In genomic region chr6:116428282-116428681, GRCm38 (mm10) we compare ENCODE assay signal across 11 mouse cellular contexts. TPM values are rescaled to one million over a fixed set of nuclear protein-coding genes. Genes with fewer than 3 reads are reported as not detected.
A peak's percentile ranks its signal among the peaks of the same experiment; 100 is the strongest.
DNase-seq lines count a peak whose midpoint lies in the region; ATAC-seq and TF ChIP-seq lines count a peak whose summit lies in the region.
"Had no signal": no experiment of that assay in that cellular context is flagged by ENCODE, and none has a peak within 500 bp of the region (broad histone marks: within the 10 kb centered on the region; RNA-seq: fewer than 3 reads in every experiment).

No protein-coding gene starts in this region.

- H3K4me1 ChIP-seq in midbrain, embryonic 14.5 days (ENCODE audit: control insufficient read depth, insufficient read depth, low read length): no peaks in the 10 kb centered on the region
- no peaks in the 10 kb centered on the region for H3K4me1 ChIP-seq in midbrain, embryonic 15.5 days
- H3K4me1 ChIP-seq in forebrain, embryonic 13.5 days: no peaks in the 10 kb centered on the region
- H3K4me1 ChIP-seq: embryonic facial prominence, embryonic 13.5 days; limb, embryonic 15.5 days had no signal

- no peaks in the 10 kb centered on the region; the same call in 1 of the 2 replicates for H3K9me3 ChIP-seq in midbrain, embryonic 14.5 days (ENCODE audit: control insufficient read depth, low read length)
- H3K9me3 ChIP-seq in midbrain, embryonic 15.5 days: no peaks in the 10 kb centered on the region
- peaks cover 8% of the 10 kb centered on the region; the same call in 1 of the 2 replicates for H3K9me3 ChIP-seq in forebrain, embryonic 13.5 days (replicated peaks)

- WGBS in midbrain, embryonic 14.5 days: 74% methylated on average over 5 of the region's 5 CpGs
- 73% methylated on average over 5 of the region's 5 CpGs for WGBS in midbrain, embryonic 15.5 days
- 73% methylated on average over 5 of the region's 5 CpGs for WGBS in forebrain, embryonic 13.5 days

- no peaks in the 10 kb centered on the region for H3K27me3 ChIP-seq in midbrain, embryonic 14.5 days (ENCODE audit: control insufficient read depth, insufficient read depth, low read length)
- H3K27me3 ChIP-seq in midbrain, embryonic 15.5 days (replicated peaks): no peaks in the 10 kb centered on the region
- H3K27me3 ChIP-seq in forebrain, embryonic 13.5 days: no peaks in the 10 kb centered on the region
- H3K27me3 ChIP-seq: embryonic facial prominence, embryonic 13.5 days; limb, embryonic 15.5 days had no signal

- no peaks in the 10 kb centered on the region for H3K36me3 ChIP-seq in midbrain, embryonic 14.5 days (ENCODE audit: control insufficient read depth, insufficient read depth, low read length)
- no peaks in the 10 kb centered on the region for H3K36me3 ChIP-seq in midbrain, embryonic 15.5 days (replicated peaks)
- H3K36me3 ChIP-seq in forebrain, embryonic 13.5 days (ENCODE audit: poor library complexity, severe bottlenecking): no peaks in the 10 kb centered on the region
- H3K36me3 ChIP-seq: embryonic facial prominence, embryonic 13.5 days; limb, embryonic 15.5 days had no signal

- ATAC-seq in midbrain, embryonic 14.5 days (ENCODE audit: low FRiP score, low TSS enrichment): no peak
- no peak for ATAC-seq in midbrain, embryonic 15.5 days (replicated peaks)
- 0 out of 2 replicates have a peak, but pooled peaks have one; percentile 43 for ATAC-seq in monocyte, adult 5-6 weeks (replicated peaks; ENCODE audit: insufficient number of reproducible peaks, low FRiP score, low TSS enrichment, poor library complexity, severe bottlenecking)
- no peak for ATAC-seq in forebrain, embryonic 13.5 days

- H3K4me3 ChIP-seq in midbrain, embryonic 14.5 days (replicated peaks; ENCODE audit: low read depth, low read length): no peak overlapping the region
- no peak overlapping the region for H3K4me3 ChIP-seq in midbrain, embryonic 15.5 days
- H3K4me3 ChIP-seq in forebrain, embryonic 13.5 days: no peak overlapping the region
- H3K4me3 ChIP-seq: embryonic facial prominence, embryonic 13.5 days; limb, embryonic 15.5 days had no signal

- DNase-seq in heart, postnatal 4 days: peak; percentile 37
- no peak for DNase-seq in heart, postnatal 25 days (ENCODE audit: low spot score)
- DNase-seq in midbrain, embryonic 14.5 days: peak; percentile 32
- DNase-seq in brain, embryonic 14.5 days (ENCODE audit: low read depth): no peak
- DNase-seq in thymus, postnatal 36 days: no peak
- DNase-seq: right cerebral cortex, adult 18-20 months had no signal

- no peak for TF ChIP-seq POLR2A in brain, embryonic 14.5 days (IDR thresholded peaks at IDR 0.05; ENCODE audit: borderline replicate concordance, extremely low read depth, insufficient read depth, insufficient read length, poor library complexity, severe bottlenecking)

- peak; percentile 30; the same call in 1 of the 2 replicates for TF ChIP-seq CTCF in brain, embryonic 14.5 days (IDR thresholded peaks at IDR 0.05; ENCODE audit: borderline replicate concordance, extremely low read depth, insufficient read depth, insufficient read length)

- intact Hi-C loops in heart, postnatal 25 days (cut with DNase I): loop anchor here (5.0 kb wide), 1 partner anchor 139 kb away; no protein-coding TSS in a partner anchor

- H3K9ac ChIP-seq in midbrain, embryonic 14.5 days (replicated peaks; ENCODE audit: low read length): no peak overlapping the region
- no peak overlapping the region for H3K9ac ChIP-seq in midbrain, embryonic 15.5 days
- H3K9ac ChIP-seq in forebrain, embryonic 13.5 days: no peak overlapping the region
- H3K9ac ChIP-seq: embryonic facial prominence, embryonic 13.5 days; limb, embryonic 15.5 days had no signal

- H3K27ac ChIP-seq in midbrain, embryonic 14.5 days (replicated peaks; ENCODE audit: low read depth, low read length): no peak overlapping the region
- no peak overlapping the region for H3K27ac ChIP-seq in midbrain, embryonic 15.5 days
- no peak overlapping the region for H3K27ac ChIP-seq in forebrain, embryonic 13.5 days
- H3K27ac ChIP-seq: embryonic facial prominence, embryonic 13.5 days; limb, embryonic 15.5 days had no signal

- H3K4me2 ChIP-seq in midbrain, embryonic 14.5 days (ENCODE audit: low read length): no peak overlapping the region
- no peak overlapping the region for H3K4me2 ChIP-seq in midbrain, embryonic 15.5 days
- no peak overlapping the region for H3K4me2 ChIP-seq in forebrain, embryonic 13.5 days
- H3K4me2 ChIP-seq: embryonic facial prominence, embryonic 13.5 days; limb, embryonic 15.5 days had no signal

RNA-seq across cellular contexts. Expression of gene Alox5, which starts 32.7 kb away (rescaled TPM):
- 1 to 10 TPM; 6.3 to 6.7 TPM for total RNA-seq in heart, postnatal 4 days (2021)
- total RNA-seq in heart, postnatal 25 days (2021): 10 to 100 TPM in 1 of 2 experiments, 1 to 10 TPM in 1; 8.7 to 10.3 TPM
- 0.36 and 0.38 TPM in 2 replicates for polyA plus RNA-seq in midbrain, embryonic 14.5 days (2014; fragmentation: Nextera tagmentation; extraction: Ambion mirVana)
- polyA plus RNA-seq in midbrain, embryonic 15.5 days (2015; fragmentation: Nextera tagmentation; extraction: Ambion mirVana): 0.30 and 0.79 TPM in 2 replicates
- 0.33 and 0.46 TPM in 2 replicates for polyA plus RNA-seq in brain, embryonic 14.5 days (2012; rRNA removed)
- 43.3 to 92.8 TPM (median 76.9 TPM) in 3 replicates for total RNA-seq in monocyte, adult 5-6 weeks (2017)
- polyA plus RNA-seq in forebrain, embryonic 13.5 days (2015; fragmentation: Nextera tagmentation; extraction: Ambion mirVana): 0.17 and 0.82 TPM in 2 replicates

Comparison
In these comparisons a context has a peak if more than half of its experiments do, and no peak if none do; other contexts are left out.
1. DNase-seq: peak in heart, postnatal 4 days (single experiment) and midbrain, embryonic 14.5 days (single experiment); none in heart, postnatal 25 days (single experiment), brain, embryonic 14.5 days (single experiment) and thymus, postnatal 36 days (0 of 2).